Mouse (Mus musculus): ENCODE data around the gene Wdr82. TPM values are rescaled to one million over a fixed set of nuclear protein-coding genes. Genes with fewer than 3 reads are reported as not detected.

The Wdr82 gene
- polyA plus RNA-seq, 2 experiments from 2014 or later: 45.7 to 46.3 TPM

- no peak for ATAC-seq
Observed at GRCm38 (mm10) chr9:106227790-106228429, 57.2 kb downstream of the Wdr82 start.

DNA sequence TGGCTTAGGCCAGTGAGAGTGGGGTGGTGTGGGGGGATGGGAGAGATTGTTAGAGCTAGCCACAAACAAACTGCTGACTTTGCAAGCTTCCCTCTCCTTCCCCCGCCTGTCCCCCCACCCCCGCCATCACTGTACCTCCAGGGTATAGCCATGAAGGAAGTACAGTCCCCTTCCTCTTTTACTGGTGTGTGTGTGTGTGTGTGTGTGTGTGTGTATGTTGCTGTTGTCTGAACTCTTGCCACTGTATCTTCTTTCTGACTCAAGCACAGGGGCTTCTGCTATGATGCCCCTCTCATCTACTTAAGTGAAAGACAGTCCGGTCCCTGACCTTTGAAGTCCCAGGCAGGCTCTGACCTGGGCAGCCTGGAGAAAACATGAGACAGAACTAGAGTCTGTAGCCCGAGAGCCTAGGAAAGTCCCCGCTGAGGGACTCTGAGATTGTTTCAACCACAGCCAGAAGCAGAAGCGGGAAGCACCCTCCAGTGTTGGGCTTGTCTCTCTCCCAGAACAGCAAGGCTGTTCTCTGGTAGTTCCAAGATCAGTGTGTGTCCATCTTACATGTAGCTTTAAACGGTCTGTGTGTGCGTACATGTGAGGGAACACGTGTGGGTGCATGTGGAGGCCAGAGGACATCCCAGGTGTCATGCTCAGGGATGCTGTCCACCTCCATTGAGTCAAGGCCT, 59.5 kb downstream of the Wdr82 start:
- ATAC-seq: no peak

- ATAC-seq: no peak
Observed at GRCm38 (mm10) chr9:106230734-106231106, 60.0 kb downstream of the Wdr82 start.

DNA sequence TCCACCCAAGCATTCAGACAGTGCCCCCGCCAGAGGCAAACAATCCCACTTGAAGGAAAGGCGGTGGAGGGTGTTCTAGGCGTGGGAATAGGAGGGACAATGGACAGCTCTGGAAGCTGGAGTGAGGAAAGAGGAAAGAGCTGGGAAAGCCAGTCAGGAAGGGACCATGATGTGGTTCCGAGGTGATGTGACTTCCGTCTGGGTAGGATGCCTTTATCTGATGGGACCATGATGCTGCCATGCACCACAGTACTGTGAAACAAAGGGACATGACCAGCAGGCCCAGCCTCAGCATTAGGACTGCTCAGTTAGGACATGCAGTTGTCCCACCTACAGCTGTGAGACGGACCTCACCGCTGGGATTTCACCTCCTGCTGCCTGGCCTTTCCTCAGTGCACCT, 60.5 kb downstream of the Wdr82 start:
- ATAC-seq: no peak

DNA sequence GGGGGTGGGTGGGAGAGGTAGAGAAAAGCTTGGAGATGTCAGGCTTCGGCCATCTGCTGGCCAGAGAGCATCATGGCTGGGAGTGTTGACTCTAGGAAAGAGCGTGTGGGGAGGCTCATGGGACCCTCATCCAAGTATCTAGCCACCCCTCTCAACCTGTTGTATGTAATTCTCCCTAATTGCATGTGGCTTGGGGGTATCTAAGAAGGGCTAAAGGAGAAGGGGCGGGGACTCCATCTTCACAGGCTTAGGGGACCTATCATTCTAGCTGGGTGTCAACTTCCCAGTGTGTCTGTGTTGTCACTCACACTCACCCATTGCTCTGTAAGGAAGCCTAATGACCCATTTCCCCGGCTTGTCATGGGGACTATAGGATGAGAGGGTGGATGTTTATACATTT, 61.1 kb downstream of the Wdr82 start:
- no peak for ATAC-seq

DNA sequence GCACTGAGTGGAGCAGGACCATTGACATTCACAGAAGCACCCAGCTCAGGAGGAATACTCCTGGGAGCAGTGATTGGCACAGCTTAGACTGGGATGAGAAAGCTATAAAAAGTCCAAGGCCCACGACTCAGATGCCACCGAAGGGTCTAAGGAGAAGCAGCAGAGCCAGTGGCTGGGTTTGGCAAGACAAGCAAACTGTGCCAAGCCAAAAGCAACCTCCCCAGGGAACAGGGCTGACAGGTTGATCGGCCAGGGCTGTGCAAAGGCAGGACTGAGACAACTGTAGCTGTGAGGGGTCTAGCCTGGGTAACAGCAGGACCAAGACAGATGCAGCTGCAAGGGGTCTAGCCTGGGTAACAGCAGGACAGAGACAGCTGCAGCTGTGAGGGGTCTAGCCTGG, 62.2 kb downstream of the Wdr82 start:
- ATAC-seq: no peak

DNA sequence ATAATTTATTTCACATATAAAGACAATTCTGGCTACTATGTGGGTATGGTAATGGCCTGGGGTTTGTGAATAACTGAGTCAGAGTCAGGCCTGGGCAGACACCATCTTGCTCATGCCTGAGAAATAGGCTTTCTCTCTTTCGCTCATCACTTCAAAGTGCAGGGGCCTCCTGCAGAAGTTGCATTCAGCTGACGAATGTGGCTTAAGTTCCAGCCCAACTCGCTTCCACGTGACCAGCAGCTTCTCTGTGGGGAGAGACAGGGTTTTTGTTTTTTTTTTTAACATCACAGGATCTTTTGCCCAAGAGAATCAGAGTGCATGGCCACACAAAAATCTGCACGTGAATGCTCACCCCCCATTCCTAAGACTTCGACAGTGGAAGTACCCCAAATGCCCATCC, 63.2 kb downstream of the Wdr82 start:
- no peak for ATAC-seq

DNA sequence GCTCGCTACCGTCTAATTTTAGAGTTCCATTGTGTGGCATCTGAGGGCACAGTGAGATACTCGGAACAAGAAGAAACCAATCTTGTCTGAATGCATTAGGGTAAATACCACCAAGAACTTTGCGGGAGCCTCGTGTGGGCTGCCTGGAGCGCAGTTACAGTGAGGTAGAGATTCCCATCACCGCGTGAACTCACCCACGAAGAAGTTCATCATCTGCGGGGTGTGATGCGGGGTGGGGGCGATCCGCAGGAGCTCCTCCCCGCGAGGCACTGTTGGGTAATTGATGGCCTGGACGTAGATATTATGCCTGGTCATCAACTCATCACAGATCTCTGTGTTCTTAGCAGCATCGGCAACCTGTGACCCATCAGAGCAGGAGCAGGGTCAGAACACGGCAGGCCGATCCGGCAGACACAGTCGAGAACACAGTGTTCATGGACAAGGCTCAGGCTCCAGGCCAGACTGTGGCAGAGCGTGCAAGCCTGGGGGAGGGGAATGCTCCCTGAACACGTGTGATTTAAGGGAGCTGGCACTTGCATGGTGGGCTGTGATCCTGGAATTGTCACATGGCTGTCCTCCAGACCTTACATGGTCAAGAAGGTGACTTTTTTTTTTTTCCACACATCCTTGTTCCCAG, 64.6 kb downstream of the Wdr82 start:
- no peak for ATAC-seq

DNA sequence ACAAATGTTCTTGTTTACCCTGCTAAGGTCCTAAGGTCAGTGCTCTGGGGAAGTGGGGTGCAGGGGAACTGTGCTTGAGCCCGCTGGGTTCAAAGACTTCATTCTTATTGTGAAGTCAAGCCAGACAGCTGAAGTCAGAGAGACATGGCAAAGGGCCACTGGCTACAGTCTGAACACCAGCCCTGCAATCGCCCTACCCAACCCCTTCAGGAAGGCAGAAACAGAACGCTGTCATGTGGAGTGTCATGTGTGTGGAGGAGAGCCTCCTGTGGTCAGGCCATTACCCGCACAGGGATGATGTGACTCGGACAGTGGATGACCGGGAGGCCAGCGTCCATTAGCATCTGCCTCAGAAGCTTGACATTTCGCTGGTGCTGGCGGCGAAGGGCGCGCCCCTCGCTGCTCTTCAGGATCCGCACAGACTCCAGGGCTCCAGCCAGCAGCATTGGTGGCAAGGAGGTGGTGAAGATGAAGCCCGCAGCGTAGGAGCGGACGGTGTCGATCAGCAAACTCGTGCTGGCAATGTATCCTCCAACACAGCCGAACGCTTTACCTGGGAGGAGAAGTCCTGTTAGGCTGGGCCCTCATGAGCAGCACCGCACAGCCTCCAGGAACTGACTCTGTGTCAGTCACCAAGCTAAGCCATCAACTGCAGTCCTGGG, 65.6 kb downstream of the Wdr82 start:
- no peak for ATAC-seq

GRCm38 (mm10) chr9:106236818-106237211, 66.1 kb downstream of the Wdr82 start:
- no peak for ATAC-seq

DNA sequence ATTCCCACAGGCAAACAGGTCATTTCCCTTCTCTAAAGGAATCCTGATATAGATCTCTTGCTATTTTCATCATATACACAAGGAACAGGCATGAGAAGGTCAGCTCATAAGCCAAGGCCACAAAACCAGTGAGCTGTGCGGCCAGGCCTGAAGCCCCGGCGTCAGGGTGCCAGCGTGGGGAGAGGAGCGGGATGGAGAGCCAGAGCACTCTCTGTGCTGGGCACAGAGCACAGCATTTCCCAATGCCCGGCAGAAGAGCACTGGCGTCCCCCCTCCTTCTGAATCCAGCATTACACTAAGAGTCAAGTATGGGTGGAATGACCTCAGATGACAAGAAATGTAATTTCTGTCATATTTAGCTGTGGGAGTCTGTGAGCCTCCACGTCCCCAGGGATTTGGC, 66.7 kb downstream of the Wdr82 start:
- ATAC-seq: no peak

GRCm38 (mm10) chr9:106237878-106238277, 67.2 kb downstream of the Wdr82 start:
- no peak for ATAC-seq

Other genes starting within 250 kb of the Wdr82 start
- not detected for gene Col6a5, start 210.3 kb upstream of the Wdr82 start, polyA plus RNA-seq (2017; shearing (Covaris generic))
- gene Col6a4, start 74.1 kb upstream of the Wdr82 start, polyA plus RNA-seq (2017; shearing (Covaris generic)): under 1 TPM in 1 of 2 experiments, not detected in 1; 0.90 TPM
- 1 to 10 TPM; 2.9 to 3.3 TPM for gene Glyctk, start 12.8 kb upstream of the Wdr82 start, polyA plus RNA-seq (2017; shearing (Covaris generic))
- gene Ppm1m, start 28.8 kb downstream of the Wdr82 start, polyA plus RNA-seq (2017; shearing (Covaris generic)): 10 to 100 TPM; 13.6 to 14.2 TPM
- 100 to 1,000 TPM; 144 to 147 TPM for gene Twf2, start 32.2 kb downstream of the Wdr82 start, polyA plus RNA-seq (2017; shearing (Covaris generic))
- gene Tlr9, start 51.7 kb downstream of the Wdr82 start, polyA plus RNA-seq (2017; shearing (Covaris generic)): under 1 TPM in 1 of 2 experiments, not detected in 1; 0.13 TPM
- 10 to 100 TPM; 37.8 to 65.0 TPM for gene Alas1, start 77.7 kb downstream of the Wdr82 start, polyA plus RNA-seq (2017; shearing (Covaris generic))
- gene Poc1a, start 110.1 kb downstream of the Wdr82 start, polyA plus RNA-seq (2017; shearing (Covaris generic)): 10 to 100 TPM in 1 of 2 experiments, 1 to 10 TPM in 1; 7.9 to 13.5 TPM
- 10 to 100 TPM; 16.7 to 20.0 TPM for gene Dusp7, start 197.7 kb downstream of the Wdr82 start, polyA plus RNA-seq (2017; shearing (Covaris generic))